Mouse (Mus musculus): ENCODE measurements at regions not wholly inside any gene's neighbourhood (a gene's known extent, or its start where the extent isn't known, plus 50 kb on each side); places are given as distances from the start of the nearest gene placed in this dataset.

DNA sequence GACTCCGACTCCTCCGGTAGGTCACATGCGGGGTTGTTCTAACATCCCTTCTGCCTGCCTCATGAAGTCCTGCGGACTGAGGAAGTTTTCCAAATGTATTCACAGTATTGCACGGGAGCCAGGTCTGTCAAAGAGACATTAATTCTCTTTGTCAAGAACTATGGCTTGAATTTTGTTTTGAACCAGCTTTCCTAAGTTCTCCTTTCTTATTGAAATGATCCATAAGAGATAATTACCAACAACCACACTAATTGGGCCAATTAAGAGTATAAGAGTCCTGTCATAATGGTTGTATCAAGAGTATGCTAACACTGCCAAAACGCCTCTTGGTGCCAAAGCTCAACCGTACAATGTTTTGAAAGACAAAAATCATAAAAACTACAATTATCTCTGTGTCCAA is 151.7 kb downstream of the Suds3 start:
- ATAC-seq, result no peak
- H3K27me3 ChIP-seq, result no peaks in the 10 kb centered on the region
- DNase-seq (ENCODE audit: low read depth, low spot score), result no peak
- ChIA-PET CTCF (no interaction called here), POLR2A (no interaction called here)
- in situ Hi-C loops (cut with MboI; ENCODE audit: low pct_unique_long_range_greater_than_20kb), result no loop called here
- no peak for TF ChIP-seq CTCF (IDR thresholded peaks at IDR 0.05)

GRCm38 (mm10) chr5:116963106-116963505 is 152.8 kb downstream of the Suds3 start:
- in situ Hi-C loops (cut with MboI; ENCODE audit: low pct_unique_long_range_greater_than_20kb), result no loop called here
- no peak for ATAC-seq
- ChIA-PET CTCF (no interaction called here), POLR2A (no interaction called here)
- TF ChIP-seq CTCF (IDR thresholded peaks at IDR 0.05), result no peak
- no peaks in the 10 kb centered on the region for H3K27me3 ChIP-seq
- DNase-seq (ENCODE audit: low read depth, low spot score), result no peak

DNA sequence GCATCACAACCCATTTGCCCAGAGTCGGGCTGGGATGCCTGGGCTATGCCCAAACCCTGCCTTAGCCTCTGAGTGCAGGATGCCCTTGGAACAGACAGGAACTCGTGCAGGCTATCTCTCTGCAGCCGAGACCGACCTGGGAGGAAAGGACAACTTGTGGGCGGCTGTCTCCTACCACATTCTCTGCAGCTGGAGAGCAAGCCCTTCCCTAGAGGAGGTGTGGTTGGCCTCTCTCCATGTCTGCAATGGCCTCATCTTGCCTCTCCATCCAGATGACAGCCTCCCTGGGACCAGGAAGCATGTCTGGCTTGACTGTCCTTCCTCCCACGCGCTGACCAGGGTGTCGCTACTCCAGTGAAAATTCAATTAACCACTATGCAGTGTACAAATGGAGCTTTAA is 155.9 kb downstream of the Suds3 start:
- ATAC-seq, result no peak
- peaks cover 3% of the 10 kb centered on the region for H3K27me3 ChIP-seq
- POLR2A ChIA-PET, result no interaction called here
- CTCF ChIA-PET, result no interaction called here
- DNase-seq (ENCODE audit: low read depth, low spot score), result no peak
- in situ Hi-C loops (cut with MboI; ENCODE audit: low pct_unique_long_range_greater_than_20kb), result no loop called here
- no peak for TF ChIP-seq CTCF (IDR thresholded peaks at IDR 0.05)

DNA sequence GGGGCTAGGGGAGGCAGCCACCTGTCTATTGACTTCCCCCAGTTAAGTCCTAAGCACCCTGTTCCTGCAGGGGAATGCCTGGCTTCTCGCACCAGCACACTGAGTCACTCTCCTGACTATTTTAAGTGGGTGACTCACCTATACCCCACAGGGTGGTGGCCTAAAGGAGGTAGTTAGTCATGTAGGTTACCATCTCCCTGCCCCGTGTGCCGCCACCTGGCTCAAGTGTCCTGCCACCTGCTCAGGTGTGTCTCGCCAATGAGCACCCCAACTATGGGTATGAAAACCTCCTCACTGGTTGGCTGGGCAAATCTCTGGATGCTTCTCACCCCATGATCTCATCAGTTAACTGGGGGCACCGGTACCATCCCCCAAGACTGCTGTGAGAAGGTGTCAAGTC is 157.8 kb downstream of the Suds3 start:
- ATAC-seq, result no peak
- ChIA-PET CTCF (no interaction called here), POLR2A (interaction anchor here (0.6 kb wide), 1 partner anchor 1305 kb away, joined by 3 read pairs; no protein-coding TSS in a partner anchor)
- no peak for TF ChIP-seq CTCF (IDR thresholded peaks at IDR 0.05)
- in situ Hi-C loops (cut with MboI; ENCODE audit: low pct_unique_long_range_greater_than_20kb), result no loop called here
- peaks cover 3% of the 10 kb centered on the region for H3K27me3 ChIP-seq
- no peak for DNase-seq (ENCODE audit: low read depth, low spot score)

GRCm38 (mm10) chr5:116956572-116956971 is 159.3 kb downstream of the Suds3 start:
- in situ Hi-C loops (cut with MboI; ENCODE audit: low pct_unique_long_range_greater_than_20kb), result no loop called here
- ChIA-PET POLR2A (no interaction called here), CTCF (no interaction called here)
- no peak for DNase-seq (ENCODE audit: low read depth, low spot score)
- TF ChIP-seq CTCF (IDR thresholded peaks at IDR 0.05), result no peak
- peaks cover 3% of the 10 kb centered on the region for H3K27me3 ChIP-seq
- no peak for ATAC-seq

DNA sequence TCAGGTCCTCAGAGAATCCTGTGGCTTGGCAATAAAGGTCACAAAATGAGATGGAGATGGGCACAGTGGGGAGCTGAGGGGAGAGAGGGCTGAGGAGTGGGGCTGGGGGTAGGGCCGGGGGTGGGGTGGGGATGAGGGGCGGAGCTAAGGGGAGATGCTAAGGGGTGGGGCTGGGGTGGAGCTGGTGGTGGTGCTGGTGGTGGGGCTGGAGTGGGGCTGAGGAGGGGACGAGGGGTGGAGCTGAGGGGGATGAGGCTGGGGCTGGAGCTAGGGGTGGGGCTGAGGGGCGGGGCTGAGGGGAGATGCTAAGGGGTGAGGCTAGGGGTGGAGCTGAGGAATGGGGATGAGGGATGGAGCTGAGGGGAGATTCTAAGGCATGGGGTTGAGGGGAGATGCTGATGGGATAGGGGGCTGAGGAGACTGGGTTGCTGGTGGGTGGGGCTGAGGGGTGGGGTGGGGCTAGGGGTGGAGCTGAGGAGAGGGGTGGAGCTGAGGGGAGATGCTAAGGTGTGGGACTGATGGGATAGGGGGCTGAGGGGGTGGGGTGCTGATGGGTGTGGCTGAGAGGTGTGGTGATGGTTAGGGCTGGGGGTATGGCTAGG is 165.5 kb downstream of the Suds3 start:
- no peaks in the 10 kb centered on the region for H3K27me3 ChIP-seq
- no peak for TF ChIP-seq CTCF (IDR thresholded peaks at IDR 0.05)
- no peak for DNase-seq (ENCODE audit: low read depth, low spot score)
- ChIA-PET CTCF (no interaction called here), POLR2A (no interaction called here)
- no peak for ATAC-seq
- in situ Hi-C loops (cut with MboI; ENCODE audit: low pct_unique_long_range_greater_than_20kb), result no loop called here

- ChIA-PET CTCF (no interaction called here), POLR2A (no interaction called here)
- in situ Hi-C loops (cut with MboI; ENCODE audit: low pct_unique_long_range_greater_than_20kb), result no loop called here
- DNase-seq (ENCODE audit: low read depth, low spot score) (no peak), ATAC-seq (no peak)
- H3K27me3 ChIP-seq, result peaks cover 8% of the 10 kb centered on the region
- no peak for TF ChIP-seq CTCF (IDR thresholded peaks at IDR 0.05)
These were observed 181.3 kb downstream of the Suds3 start for GRCm38 (mm10) chr5:116934585-116934984.

- H3K27me3 ChIP-seq, result peaks cover 5% of the 10 kb centered on the region
- in situ Hi-C loops (cut with MboI; ENCODE audit: low pct_unique_long_range_greater_than_20kb), result no loop called here
- no peak for TF ChIP-seq CTCF (IDR thresholded peaks at IDR 0.05)
- CTCF ChIA-PET, result no interaction called here
- DNase-seq (ENCODE audit: low read depth, low spot score) (no peak), ATAC-seq (no peak)
- POLR2A ChIA-PET, result no interaction called here
These were observed 181.8 kb downstream of the Suds3 start for GRCm38 (mm10) chr5:116934151-116934550.

DNA sequence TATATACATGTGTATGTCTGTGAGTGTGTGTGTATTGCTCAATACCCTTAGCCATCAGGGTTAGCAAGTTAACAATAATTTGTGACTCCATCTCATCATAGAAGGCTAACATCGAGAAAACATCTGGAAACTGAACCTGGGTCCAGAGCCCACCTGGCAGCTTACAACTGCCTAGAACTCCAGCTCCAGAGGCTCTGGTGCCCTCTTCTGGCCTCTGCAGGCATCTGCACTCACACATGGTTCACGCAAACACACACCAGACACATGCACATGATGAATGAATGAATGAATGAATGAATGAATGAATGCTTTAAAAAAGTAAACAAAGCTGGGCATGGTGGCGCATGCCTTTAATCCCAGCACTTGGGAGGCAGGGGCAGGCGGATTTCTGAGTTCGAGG is 182.8 kb downstream of the Suds3 start:
- H3K27me3 ChIP-seq, result peaks cover 2% of the 10 kb centered on the region
- in situ Hi-C loops (cut with MboI; ENCODE audit: low pct_unique_long_range_greater_than_20kb), result no loop called here
- no peak for DNase-seq (ENCODE audit: low read depth, low spot score)
- ChIA-PET POLR2A (no interaction called here), CTCF (no interaction called here)
- no peak for ATAC-seq
- no peak for TF ChIP-seq CTCF (IDR thresholded peaks at IDR 0.05)

DNA sequence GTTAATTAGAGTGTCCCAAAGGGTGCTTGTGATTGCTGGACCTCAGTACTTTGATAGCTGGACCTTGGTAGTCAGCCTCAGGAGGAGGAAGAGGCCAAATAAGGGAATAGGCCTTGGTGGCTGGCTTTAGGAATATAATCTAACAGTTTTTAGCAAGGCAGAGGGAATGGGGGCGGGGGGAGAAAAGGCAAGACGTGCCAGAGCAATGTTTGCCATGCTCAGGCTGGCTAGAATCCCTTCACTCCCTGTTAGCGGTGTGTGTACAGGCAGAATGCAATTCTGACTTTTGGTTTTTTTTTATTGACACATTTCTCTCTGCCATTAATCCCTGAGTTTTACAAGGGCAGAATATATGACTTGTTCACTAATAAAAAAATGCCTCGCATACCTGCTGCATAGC is 192.2 kb downstream of the Suds3 start:
- ChIA-PET CTCF (no interaction called here), POLR2A (no interaction called here)
- TF ChIP-seq CTCF (IDR thresholded peaks at IDR 0.05), result no peak
- no peaks in the 10 kb centered on the region for H3K27me3 ChIP-seq
- no peak for ATAC-seq
- in situ Hi-C loops (cut with MboI; ENCODE audit: low pct_unique_long_range_greater_than_20kb), result no loop called here
- DNase-seq (ENCODE audit: low read depth, low spot score), result no peak

DNA sequence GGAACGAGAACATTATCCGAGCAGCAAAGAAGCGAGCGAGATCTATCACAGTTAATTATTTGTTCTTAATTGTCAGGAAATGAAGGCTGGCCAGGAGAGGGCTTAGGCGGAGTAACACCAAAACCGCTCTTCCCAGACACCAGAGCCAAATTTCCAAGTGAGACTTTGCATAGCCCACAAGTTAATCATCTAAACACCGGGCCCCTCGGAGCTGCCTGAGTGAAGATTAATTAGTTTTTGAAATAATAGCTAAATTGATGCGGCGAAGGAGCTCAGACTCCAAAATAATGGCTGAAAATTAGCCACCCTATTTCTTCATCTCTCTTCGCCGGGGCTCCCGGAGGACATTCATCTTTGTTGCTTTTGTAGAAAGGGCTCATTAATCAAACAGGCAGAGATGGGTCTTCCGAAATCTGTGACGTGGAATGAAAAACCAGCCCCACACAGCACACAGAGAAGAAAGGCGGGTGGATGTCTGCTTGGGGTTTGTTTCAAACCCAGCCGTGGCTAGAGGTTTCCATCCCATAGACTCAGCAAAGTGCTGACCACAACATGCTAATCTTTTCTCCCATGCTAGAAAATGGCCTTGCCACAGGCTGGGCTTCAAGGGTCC is 193.7 kb downstream of the Suds3 start:
- no peaks in the 10 kb centered on the region for H3K27me3 ChIP-seq
- DNase-seq (ENCODE audit: low read depth, low spot score) (no peak), ATAC-seq (no peak)
- ChIA-PET CTCF (no interaction called here), POLR2A (no interaction called here)
- no peak for TF ChIP-seq CTCF (IDR thresholded peaks at IDR 0.05)
- in situ Hi-C loops (cut with MboI; ENCODE audit: low pct_unique_long_range_greater_than_20kb), result no loop called here

GRCm38 (mm10) chr5:116914876-116915275 is 201.0 kb downstream of the Suds3 start:
- no peak for TF ChIP-seq CTCF (IDR thresholded peaks at IDR 0.05)
- in situ Hi-C loops (cut with MboI; ENCODE audit: low pct_unique_long_range_greater_than_20kb), result no loop called here
- CTCF ChIA-PET, result no interaction called here
- no peaks in the 10 kb centered on the region for H3K27me3 ChIP-seq
- ATAC-seq, result no peak
- DNase-seq (ENCODE audit: low read depth, low spot score), result no peak
- POLR2A ChIA-PET, result no interaction called here

Measured in Patski (cell line).